Mouse (Mus musculus) cerebellum, adult 2 months (tissue): Measurements from ENCODE around the gene BC024063. TPM values are rescaled to one million over a fixed set of nuclear protein-coding genes. Genes with fewer than 3 reads are reported as not detected.

ENCODE experiments used
- DNase-seq, 2 experiments: peaks; one replicate each; pipeline ENCODE4 v3.0.0; 2021
- H3K27ac ChIP-seq: fragments of 200-500 bp; 2 replicates; pipeline ENCODE4 v1.5.1; 2012; ENCODE audit warnings: low read length, control low read depth, inconsistent platforms; ENCODE audit not compliant: insufficient read depth
- H3K27me3 ChIP-seq: fragments of 200-500 bp; 2 replicates; pipeline ENCODE4 v1.6.1; 2012; ENCODE audit warnings: inconsistent platforms, mild to moderate bottlenecking, low read length, moderate library complexity; ENCODE audit not compliant: control insufficient read depth, insufficient read depth
- H3K4me1 ChIP-seq: fragments of 200-500 bp; 2 replicates; pipeline ENCODE4 v1.6.1; 2011; ENCODE audit warnings: low read length; ENCODE audit not compliant: control insufficient read depth, insufficient read depth
- H3K4me3 ChIP-seq: fragments of 200-500 bp; replicated peaks from 2 replicates; pipeline ENCODE3; 2011; ENCODE audit warnings: mild to moderate bottlenecking, low read depth, low read length, control low read depth; ENCODE audit not compliant: insufficient read depth
- CTCF ChIP-seq: fragments of 200-500 bp; IDR thresholded peaks from 2 replicates; pipeline ENCODE4 v1.5.1; 2011; ENCODE audit warnings: low read depth, mild to moderate bottlenecking, control low read depth, low read length, moderate library complexity, borderline replicate concordance; ENCODE audit not compliant: insufficient read depth
- POLR2A ChIP-seq: fragments of 200-500 bp; IDR thresholded peaks from 2 replicates; pipeline ENCODE4 v1.6.1; 2011; ENCODE audit warnings: low read length, control low read depth, borderline replicate concordance; ENCODE audit not compliant: insufficient read depth
- WGBS: fragments of 180-500 bp; shearing (Covaris S2); methylation state at CpG from one replicate; pipeline ENCODE4 v1.1.7; 2018; 5-methylcytosine and 5-hydroxymethylcytosine counted together
- polyA plus RNA-seq: library from polyadenylated mRNA; depleted of rRNA; stranded (reverse); fragments of >200 nt; gene quantifications from 2 replicates; pipeline ENCODE4 v1.2.3, GENCODE M21; 2012; rRNA removed

BC024063 gene
- polyA plus RNA-seq, 1 experiment = 2.5 TPM

DNA sequence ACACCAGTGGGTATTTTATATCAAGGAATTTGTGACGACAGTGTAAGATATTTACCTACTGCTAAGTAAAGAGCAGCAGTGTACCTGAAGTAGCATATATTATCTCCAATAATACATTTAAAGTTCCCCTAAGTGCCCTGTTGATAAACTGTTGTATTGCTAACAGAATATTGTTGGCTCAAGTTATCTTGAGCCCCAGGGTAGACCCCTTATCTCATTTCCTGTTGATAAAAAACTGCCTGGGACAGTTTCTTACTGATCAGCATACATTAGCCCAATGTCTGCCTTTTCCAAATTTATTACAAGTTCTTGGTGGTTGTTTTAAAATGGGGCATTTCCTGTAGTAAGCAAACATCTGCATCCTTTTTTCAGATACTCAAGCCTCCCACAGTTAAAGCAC, 62.1 kb downstream of the BC024063 start:
- 98% methylated on average over 1 of the region's 1 CpGs for WGBS

DNA sequence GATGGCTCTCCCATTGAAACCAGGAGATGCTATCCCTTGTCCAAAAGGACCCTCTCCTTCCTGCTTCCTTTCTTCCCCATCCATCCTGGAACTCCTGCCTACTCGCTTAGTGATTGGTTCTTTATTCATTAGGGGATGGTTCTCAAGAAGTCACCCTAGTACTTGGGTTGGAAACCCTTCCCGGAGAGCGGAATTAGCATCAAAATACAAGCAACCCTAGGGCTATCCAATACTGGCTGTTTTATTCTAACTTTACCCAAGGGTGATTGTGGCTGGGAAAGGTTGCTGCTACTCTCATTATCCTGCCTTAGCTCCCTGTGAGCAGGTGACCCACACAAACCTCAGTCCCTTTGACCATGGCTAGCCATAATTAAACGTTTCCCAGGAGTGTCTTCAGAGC, 64.4 kb downstream of the BC024063 start:
- Histone ChIP-seq H3K27ac (no peak overlapping the region), H3K4me3 (no peak overlapping the region), H3K27me3 (no peaks in the 10 kb centered on the region), H3K4me1 (no peaks in the 10 kb centered on the region)
- DNase-seq = no peak
- 79% methylated on average over 4 of the region's 4 CpGs for WGBS
- TF ChIP-seq CTCF (no peak), POLR2A (no peak)

More for the DNA sequence above, 62.1 kb downstream of the BC024063 start:
- H3K27ac ChIP-seq = no peak overlapping the region
- no peak overlapping the region for H3K4me3 ChIP-seq
- DNase-seq = no peak
- no peaks in the 10 kb centered on the region for H3K27me3 ChIP-seq
- H3K4me1 ChIP-seq = no peaks in the 10 kb centered on the region
- no peak for TF ChIP-seq CTCF
- TF ChIP-seq POLR2A = no peak

Other genes starting within 250 kb of the BC024063 start
- 5.7 and 6.1 TPM in 2 replicates for gene Gm32687, start 219.4 kb upstream of the BC024063 start, polyA plus RNA-seq
- gene Zfp781, start 152.9 kb upstream of the BC024063 start, polyA plus RNA-seq = 3.4 and 4.2 TPM in 2 replicates
- gene Zfp873, start 35.2 kb upstream of the BC024063 start, polyA plus RNA-seq = 6.0 and 6.4 TPM in 2 replicates
- 3.2 and 3.8 TPM in 2 replicates for gene AU041133, start 44.7 kb downstream of the BC024063 start, polyA plus RNA-seq
- gene Zfp938, start 157.9 kb downstream of the BC024063 start, polyA plus RNA-seq = 20.9 and 23.2 TPM in 2 replicates
- not detected in 2 replicates for gene 4932415D10Rik, start 233.2 kb downstream of the BC024063 start, polyA plus RNA-seq